Mouse (Mus musculus) activated CD4-positive, CD25-positive, alpha-beta regulatory T cell, adult 4 months (primary cell): ENCODE results near the gene Ccdc106. TPM values are rescaled to one million over a fixed set of nuclear protein-coding genes. Genes with fewer than 3 reads are reported as not detected.
A peak's percentile ranks its signal among the peaks of the same experiment; 100 is the strongest.
"Not testable (repeated sequence)": the region's sequence is repeated elsewhere in the genome, so short reads cannot be mapped to it uniquely, and the experiment has no call there.

Experiments used
- ATAC-seq: one replicate; pipeline ENCODE4 v1.8.0; 2017
- polyA plus RNA-seq, 2 experiments: library from polyadenylated mRNA; unstranded; fragments of 100-300 nt; shearing (Covaris generic); gene quantifications; one replicate each; pipeline ENCODE4 v1.2.1; 2017

Gene Ccdc106
- polyA plus RNA-seq, 2 experiments from 2014 or later, result 0.60 TPM; not detected in 1

DNA sequence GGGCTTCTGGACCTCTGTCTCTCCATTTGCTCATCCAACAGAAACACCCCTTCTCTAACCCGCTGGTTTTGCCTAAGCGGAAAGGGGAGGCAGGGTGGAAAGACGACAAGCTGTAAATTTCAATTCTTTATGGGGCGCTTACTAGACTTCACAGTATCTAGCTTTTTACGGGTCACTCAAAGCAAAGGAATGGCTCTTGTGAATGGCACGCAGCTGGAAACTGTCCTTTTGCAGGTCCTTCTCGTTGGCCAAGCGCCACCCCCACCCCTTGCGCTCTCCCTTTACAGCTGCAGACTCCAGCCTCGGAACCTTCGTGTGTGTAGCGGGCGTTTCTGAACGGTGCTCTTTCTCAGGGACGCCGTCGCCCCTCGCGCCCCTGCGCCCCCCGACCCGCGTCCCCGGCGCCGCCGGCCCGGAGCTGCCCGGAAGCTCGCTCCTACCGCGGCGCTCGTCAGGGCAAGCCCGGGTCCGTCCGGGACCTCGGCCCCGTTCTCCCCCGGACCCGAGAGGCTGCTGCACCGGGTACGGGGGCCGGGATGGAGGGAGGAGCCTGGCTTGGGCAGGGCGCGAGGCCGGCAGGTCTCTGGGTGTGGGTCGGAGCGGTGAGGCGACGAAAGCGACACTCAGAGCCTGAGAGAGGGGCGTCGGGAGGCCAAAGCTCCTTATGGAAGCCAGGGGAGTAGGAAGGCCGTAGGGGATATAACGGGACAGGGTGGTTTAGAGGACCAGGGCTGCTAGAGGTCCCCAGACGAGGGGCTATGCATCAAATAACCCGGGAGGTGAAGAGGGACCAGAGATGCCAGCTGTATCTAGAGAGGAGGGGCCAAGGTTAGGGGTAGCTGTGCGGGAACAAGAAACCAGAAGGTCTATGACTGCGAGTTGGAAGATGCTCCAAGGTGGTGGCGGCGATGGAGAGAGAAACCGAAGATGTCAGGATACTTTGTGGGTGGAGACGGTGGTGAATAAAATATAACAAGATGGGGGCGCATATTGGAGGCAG is 31.1 kb downstream of the Ccdc106 start, which contains the start of gene Zfp580:
TSS of gene Zfp580 (plus strand) at position 346 of the 1,000 bp plus-strand sequence.
- peak; percentile 50 for ATAC-seq

DNA sequence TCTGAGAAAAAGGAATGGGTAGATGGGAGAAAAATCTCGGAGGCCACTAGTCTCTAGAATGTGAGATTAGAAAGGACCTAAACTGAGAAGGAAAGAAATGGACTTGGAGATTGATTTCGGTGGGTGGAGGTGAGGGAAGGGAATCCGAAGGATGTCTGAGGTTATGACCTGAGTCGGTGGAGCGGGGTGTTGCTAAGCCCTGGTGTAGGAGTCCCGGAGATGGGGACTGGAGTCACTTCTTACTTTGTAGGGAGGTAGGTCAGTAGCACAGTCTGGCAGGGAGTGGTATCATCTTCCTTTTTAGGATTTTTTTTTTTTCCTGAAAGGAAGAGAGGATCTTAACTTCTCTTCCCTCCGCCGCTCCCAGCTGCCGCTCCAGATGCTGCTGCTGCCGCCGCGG is 32.1 kb downstream of the Ccdc106 start:
- ATAC-seq, result no peak

DNA sequence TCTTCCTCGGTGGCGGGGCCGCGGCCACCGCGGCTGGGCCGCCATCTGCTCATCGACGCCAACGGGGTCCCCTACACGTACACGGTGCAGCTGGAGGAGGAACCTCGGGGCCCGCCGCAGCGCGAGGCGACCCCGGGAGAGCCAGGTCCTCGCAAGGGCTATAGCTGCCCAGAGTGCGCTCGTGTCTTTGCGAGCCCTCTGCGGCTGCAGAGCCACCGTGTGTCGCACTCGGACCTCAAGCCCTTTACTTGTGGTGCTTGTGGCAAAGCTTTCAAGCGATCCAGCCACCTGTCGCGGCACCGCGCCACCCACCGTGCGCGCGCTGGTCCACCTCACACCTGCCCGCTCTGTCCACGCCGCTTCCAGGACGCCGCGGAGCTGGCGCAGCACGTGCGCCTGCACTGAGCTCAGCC is 32.6 kb downstream of the Ccdc106 start:
- ATAC-seq, result no peak

DNA sequence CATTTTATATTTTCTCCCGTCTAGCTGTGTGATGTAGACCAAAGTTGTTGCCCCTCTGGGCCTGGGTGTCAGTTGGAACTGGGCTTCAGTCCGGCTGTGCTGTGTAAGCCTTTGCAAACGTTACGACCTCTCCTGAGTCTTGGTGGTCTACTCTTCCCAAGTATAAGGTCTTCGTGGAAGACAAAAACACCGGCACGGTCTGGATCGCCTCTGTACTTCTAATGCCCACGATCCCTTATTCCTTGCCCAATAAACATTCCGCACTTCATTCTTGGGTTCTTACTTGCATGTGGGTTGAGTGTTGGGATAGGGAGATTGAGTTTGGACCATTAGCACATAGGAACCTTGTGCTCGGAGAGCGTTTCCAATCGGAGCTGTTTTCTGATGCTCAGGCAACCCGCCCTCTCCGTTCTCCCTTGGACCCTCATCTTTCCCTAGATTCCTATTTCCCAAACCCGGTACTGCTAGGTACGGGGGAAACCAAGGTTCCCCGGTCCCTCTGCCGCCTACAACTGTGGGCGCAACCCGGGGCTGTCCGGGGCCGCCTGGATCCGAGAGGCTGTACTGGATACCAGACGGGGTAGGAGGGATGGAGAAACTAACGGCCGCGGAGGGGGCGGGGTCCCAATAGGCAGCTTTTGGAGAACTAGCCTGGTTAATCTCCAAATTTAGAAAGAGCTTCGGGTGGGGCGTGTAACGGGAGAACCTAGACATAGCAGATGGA is 33.3 kb downstream of the Ccdc106 start:
- ATAC-seq, result no peak

DNA sequence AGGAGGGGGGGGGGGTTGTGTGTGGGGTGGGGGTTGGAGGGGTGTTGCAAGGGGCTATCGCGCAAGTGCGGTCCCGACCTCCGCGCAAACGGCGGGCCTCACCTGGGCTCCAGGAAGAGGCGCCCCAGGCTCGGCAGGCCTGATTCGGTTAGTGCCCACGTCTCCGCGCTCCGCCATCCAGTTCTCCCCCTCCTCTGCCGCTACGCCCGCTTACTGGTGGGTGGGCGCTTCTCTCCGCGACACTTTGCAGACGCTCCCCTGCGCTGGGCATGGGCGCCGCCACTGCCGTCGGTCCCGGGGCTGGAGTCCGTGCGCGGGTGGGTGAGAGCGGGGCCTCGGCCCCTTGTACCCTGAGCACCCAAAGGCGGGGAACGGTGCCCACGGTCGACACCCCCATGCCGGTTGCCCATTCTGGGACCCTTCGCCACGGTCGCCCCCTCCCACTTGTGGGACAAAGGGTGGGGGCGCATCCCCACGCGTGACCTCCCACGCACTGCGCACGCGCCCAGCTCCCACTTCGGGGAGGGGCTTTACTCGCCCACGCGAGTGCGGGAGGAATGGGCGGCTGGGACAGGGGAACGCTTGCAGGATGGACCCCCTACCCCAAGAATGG is 36.4 kb downstream of the Ccdc106 start:
- no peak for ATAC-seq

DNA sequence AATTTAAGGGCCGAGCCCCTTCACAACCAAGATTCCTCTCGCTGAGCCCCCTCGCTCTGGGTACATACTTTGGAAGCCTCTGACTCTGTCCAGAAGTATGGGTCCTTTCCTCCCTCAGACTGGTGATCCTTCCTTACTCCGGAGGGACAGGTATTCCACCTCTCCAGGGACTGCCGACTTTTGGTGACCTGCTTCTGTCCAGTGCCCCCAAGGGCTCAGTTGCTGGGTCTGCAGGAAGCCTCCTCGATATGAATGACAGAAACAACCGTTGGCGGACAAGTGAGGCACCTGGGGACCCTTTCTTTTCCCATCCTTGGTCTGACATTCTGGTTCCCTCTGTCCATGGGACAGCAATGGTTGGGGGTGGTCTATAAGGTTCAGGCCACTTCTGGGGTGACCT is 37.0 kb downstream of the Ccdc106 start:
- ATAC-seq, result no peak

DNA sequence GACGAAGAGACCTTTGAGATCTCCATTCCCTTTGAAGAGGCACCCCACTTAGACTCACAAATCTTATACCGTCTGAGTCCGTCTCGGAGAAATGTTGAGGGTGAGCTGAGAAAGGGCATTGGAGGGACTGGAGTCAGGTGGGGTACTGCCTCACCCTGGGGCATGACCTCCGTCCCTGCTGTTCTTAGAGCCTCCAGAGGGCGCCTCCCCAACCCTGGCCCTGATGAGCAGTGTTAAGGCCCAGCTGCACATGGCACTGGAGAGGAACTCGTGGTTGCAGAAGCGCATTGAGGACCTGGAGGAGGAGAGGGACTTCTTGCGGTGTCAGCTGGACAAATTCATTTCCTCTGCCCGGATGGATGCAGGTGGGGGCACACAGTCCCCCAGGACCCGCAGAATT is 37.5 kb downstream of the Ccdc106 start:
- ATAC-seq, result no peak

DNA sequence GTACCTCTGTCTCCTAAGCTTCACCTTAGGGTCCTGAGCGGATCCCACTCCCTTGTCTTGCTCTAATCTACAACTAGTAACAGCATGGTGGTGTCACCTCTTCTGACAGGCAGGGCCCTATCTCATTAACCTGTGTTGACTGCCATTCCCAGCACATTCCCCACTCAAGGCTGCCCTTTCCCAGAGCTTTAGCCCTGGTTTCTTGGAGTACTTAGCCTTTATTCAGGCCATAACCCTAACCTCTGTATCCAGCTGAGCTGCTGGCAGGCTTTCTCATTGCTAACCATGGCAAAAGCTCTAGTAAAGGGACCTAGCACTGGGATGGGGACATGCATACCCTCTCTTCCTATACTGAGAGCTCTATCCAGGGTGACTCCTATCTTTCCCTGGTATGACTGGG is 38.3 kb downstream of the Ccdc106 start:
- ATAC-seq, result no peak

DNA sequence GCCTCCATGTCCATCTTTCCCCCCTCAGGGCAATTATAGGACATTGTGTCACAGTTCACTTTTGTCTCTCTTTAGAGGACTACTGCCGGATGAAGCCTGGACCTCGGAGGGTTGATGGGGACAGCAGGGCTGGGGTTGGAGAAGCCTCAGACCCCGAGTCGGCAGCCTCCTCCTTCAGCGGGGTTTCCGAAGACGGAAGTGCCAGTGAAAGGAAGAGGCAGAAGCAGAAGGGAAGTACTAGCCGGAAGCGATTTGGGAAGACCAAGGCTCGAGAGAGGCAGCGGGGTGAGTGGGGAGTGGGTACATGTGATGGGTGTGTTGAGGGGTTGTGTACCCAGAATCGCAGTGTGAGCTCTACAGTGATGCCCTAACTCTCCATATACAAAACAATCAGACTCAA is 39.1 kb downstream of the Ccdc106 start:
- no peak for ATAC-seq

DNA sequence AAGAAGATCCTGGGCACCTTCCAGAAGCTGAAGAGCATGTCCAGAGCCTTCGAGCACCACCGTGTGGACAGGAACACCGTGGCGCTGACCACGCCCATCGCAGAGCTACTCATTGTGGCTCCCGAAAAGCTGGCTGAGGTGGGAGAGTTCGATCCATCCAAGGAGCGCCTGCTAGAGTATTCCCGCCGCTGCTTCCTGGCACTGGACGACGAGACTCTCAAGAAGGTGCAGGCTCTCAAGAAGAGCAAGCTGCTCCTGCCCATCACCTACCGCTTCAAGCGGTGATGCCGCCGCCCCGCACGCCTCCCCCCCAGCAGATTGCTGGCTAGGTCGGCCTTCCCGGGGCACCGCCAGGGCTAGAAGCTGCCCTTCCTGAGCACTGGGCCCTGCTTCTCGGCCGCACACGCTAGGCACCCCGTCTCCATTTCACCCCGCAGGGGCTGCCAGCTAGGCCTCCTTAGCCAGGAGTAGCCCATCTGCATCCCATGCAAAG is 39.9 kb downstream of the Ccdc106 start:
- ATAC-seq, result no peak

DNA sequence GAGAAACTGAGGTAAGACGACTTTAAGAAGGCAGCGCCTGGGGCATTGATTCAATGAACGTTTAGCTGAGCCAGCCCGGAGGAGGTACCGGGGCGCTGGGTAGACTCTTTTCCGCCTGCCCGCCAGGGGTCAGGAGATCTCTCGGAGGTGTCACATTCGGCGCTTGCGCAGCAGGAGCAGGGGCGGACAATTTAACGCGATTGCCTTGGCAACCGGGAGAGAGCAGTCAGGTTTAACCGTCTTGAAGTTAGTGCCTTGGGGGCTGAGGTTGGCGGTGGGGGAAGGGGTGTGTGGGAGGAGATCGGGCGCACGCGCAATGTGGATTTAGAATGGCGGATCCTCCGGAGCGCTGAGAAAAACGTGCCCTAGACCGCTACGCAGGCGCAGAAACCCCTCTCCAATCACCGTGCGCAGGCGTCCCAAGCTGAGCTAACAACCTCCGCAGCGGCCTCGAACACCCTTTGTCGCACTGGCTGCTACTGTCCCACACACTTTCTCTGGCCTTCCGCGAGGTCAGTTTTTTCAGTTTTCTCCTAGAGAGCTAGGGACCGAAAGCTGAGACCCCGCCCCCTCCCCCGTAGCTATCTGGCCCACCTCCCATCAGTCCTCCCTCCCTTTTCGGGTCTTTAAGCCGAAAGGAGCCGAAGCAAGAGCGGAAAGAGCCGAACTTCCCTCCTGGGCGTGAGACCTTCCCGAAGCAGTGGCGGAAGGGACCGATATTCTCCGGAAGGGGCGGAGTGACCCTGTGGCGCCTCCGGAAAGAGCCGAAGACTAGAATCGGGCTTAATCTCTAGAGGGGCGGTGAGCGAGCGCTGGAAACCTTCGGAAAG is 40.8 kb downstream of the Ccdc106 start:
- ATAC-seq, result peak; percentile 75

DNA sequence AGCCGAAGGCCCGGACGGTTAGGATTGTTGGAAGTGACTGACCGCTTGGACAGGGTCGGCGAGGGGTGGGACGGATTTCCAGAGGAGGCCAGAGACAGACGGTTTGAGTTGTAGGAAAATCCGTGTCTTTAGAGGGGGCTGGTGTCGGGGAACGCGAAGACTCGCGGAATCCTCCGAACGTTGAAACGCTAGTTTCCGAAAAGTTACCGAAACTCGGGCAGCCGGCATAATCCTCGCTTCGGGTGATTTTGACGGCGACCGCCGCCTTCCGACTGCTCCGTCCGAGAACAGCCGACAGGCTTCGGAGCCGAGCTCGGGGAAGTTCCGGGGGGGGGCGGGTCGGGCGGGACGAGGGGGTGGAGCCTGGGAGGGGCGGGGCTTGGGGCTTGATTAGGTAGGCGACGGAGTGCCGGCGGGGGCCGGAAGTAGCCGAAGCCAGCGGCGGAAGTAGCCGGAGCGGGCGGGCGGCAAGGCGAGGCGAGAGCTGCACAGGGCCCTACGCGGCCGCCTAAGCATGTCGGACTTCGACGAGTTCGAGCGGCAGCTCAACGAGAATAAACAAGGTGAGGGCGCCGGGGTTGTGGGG is 41.5 kb downstream of the Ccdc106 start, which contains the start of gene U2af2:
TSS of gene U2af2 (plus strand) at position 370 of the 586 bp plus-strand sequence.
- ATAC-seq, result peak; percentile 25

DNA sequence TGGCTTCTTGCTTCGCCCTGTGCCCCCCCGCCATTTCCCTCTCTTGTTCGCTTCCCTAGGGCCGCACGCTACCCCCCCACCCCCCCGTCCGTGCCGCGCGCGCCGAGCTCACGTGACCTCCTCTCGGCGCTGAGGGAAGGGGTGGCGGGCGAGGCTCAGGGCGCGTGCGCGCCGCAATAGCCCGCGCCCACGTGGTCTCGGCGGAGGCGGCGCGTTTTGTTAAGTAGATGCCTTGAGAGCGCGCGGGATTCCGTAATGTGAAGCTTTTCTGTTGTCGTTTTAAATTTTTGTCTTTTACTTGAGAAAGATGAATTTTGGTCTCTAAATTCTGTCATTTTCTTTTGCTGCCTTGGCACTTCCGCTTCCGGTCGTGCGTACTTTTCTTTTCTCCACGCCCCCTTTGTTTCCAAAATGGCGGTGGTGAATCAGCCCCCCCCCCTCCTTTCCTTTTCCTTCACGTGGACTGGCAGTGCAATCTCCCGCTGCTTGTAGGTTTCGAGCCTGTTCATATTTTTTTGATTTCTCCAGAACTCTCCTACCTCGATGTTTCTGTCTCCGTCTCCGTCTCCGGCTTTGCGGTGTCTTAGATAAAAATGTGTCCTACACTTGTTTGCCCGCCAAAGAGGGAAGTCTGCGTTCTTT is 42.1 kb downstream of the Ccdc106 start:
- peak; percentile 8 for ATAC-seq

DNA sequence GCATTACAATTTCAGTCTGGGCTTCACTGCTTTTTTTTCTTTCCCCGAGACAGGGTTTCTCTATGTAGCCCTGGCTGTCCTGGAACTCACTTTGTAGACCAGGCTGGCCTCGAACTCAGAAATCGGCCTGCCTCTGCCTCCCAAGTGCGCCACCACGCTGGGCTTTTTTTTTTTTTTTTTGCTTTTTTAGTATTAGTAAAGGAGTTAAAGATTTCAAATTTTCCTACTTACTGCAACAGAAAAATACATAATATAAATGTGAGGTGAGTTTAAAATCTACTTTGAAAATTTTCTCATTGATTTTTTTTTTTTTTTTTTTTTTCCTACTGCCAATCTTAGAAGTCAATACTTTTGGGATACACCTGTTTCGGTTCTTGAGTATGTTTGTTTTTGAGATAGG is 44.5 kb downstream of the Ccdc106 start:
- no peak for ATAC-seq

DNA sequence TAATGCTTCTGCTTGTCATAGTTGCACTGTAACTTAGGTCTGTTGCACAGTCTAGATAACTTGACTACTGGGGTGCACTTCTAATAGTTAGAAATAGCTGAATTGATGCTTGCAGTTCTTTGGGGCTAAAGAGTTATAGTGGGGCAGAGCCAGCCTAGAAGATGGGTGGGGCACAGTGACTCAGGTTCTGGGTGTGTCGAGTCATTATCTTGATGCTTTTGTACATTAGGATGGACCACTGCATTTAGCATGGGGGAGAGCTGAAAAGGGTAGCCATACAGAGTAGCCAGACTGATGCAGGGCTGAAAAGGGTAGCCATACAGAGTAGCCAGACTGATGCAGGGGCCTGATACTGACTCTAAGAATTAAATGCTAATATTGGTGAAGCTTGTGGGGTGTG is 53.2 kb downstream of the Ccdc106 start:
- no peak for ATAC-seq

DNA sequence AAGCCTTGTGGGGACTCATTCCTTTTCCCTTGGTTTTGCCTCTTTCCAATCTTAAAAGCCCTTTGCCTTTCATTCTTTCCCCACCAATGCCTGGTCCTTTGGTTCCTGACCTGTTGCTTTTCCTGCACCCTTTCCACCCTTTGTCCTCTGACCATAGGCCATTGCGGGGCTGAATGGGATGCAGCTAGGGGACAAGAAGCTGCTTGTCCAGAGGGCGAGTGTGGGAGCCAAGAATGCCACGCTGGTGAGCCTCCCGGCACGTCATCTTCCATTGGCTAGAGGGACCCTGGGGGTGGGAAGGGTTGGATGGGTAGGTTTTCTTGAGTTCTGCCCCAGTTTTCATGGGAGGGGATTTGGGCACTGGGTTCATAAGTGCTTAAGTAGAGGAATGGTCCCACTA is 54.6 kb downstream of the Ccdc106 start:
- ATAC-seq, result no peak

DNA sequence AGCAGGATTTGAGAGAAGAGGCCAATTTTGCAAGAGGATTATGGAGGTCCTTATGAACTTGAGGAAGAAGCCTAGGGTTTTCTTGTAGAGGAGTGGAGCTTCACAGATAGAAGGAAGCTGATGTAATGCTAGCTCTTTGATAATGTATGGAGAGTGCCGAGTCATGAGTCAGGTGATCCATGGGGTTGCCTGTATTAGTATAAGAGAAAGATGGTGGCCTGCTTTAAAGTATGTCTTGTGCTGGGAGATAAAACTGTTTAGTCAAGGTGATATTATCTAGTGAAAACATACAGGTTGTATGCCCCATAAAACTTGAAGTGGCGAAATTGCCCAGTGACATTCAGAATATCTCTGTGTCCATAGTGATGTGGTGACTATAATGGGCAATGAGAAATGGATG is 56.6 kb downstream of the Ccdc106 start:
- no peak for ATAC-seq

DNA sequence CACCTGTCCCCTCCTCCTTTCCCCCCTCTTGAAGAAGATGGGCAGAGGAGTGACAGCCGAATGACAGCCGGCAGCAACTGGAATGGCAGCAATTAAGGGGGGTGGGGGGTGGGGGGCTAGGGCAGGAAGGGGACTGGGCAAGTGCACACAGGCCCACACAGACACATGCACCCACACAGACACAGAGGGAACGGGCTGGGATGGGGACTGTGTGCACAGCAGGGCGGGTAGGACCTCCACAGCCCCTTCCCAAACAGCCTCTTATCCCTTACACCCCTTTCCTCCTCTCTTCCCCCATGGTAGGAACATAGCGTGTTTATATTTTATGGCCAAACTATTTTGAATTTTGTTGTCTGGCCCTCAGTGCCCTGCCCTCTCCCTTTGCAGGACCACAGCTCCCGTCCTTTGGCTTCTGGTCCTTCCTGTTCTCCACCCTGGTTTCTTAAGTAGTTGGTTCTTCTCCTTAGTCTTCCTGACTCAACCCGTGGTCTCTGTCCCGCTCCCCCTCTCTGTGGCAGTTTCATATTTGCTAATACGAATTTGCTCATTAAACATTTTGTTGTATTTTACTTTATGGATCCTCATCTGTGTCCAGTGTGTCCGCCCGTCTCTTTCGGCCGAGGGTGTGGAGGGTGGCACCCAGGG is 59.1 kb downstream of the Ccdc106 start:
- not testable (repeated sequence) for ATAC-seq

DNA sequence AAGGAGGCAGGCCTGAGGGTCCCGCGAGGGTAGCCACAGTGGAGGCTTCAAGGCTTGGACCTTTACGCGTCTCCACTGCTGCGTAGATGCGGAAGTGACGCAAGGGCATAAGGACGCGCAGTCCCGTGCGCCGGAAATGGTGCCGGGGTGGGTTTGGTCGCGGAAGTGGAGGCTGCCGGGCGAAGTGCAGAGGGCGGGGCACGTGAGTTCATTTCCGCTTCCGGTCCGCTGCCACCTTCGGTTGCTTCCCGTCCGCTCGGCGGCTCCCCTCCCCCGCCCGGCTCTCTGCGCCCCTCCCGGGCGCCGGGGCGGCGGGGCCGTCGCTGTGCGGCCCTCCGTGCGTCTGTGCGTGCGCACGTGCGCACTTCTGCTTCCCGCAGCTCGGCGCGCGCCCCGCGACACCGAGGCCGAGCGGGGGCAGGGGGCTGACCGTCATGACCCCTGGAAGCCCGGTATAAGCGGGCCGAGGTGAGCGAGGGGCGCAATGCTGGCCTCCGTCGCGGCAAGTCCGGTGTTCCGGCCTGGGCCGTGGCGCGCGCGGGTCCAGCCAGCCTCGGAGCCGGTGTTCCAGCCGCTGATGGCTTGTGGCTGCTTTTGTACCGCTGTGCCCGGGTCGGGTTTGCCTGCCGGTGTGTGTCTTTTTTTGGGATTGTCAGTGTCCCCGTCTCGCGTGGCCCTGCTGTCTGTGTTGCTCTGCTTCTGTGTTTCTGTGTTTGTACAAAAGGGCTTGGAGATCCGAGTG is 59.8 kb downstream of the Ccdc106 start, which contains the start of gene Epn1:
TSS of gene Epn1 (plus strand) at position 226 of the 742 bp plus-strand sequence.
- peak; percentile 96 for ATAC-seq

DNA sequence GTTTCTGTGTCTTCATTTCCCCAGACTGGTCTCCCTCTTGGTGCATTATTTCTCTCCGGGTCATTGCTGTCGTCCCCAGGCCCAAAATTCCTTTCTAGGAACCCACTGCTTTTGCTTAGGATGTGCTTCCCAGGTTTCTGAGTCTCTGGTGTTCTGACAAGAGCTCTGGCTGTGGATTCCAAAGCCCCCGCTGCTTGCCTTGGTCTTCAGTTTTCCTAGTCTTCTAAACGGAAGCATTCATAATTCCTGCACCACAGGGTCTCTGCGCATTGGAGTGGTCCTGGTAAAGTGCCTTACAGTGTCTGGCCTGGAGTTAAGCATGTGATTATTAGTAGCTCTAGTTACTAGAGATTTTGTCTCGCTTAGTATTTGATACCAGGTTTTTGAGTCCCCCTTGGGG is 60.5 kb downstream of the Ccdc106 start:
- ATAC-seq, result no peak
